Mouse (Mus musculus) kidney, embryonic 16.5 days (tissue): ENCODE results near the gene Usp27x. TPM values are rescaled to one million over a fixed set of nuclear protein-coding genes. Genes with fewer than 3 reads are reported as not detected.

ENCODE experiments used
- ATAC-seq: fragments of 200-750 bp; cut with Nextera tagmentation; 2 replicates; pipeline ENCODE4 v1.8.0; 2017; ENCODE audit warnings: moderate TSS enrichment; ENCODE audit not compliant: low FRiP score, low TSS enrichment
- H3K27ac ChIP-seq: fragments of 300-500 bp; sonication (generic); 2 replicates; pipeline ENCODE4 v1.5.1; 2014; ENCODE audit warnings: low read length
- H3K27me3 ChIP-seq: fragments of 300-500 bp; sonication (generic); 2 replicates; pipeline ENCODE4 v1.6.1; 2014; ENCODE audit warnings: low read length, control low read depth, mixed read lengths; ENCODE audit not compliant: insufficient read depth
- H3K36me3 ChIP-seq: fragments of 300-500 bp; sonication (generic); 2 replicates; pipeline ENCODE4 v1.6.1; 2014; ENCODE audit warnings: low read length, control low read depth, mixed read lengths; ENCODE audit not compliant: insufficient read depth
- H3K4me1 ChIP-seq: fragments of 300-500 bp; sonication (generic); 2 replicates; pipeline ENCODE4 v1.6.1; 2014; ENCODE audit warnings: low read length, control low read depth, mixed read lengths; ENCODE audit not compliant: insufficient read depth
- H3K4me2 ChIP-seq: fragments of 300-500 bp; sonication (generic); replicated peaks from 2 replicates; pipeline ENCODE4 v1.6.1; 2014; ENCODE audit warnings: low read depth, low read length
- H3K4me3 ChIP-seq: fragments of 300-500 bp; sonication (generic); 2 replicates; pipeline ENCODE4 v1.5.1; 2014; ENCODE audit warnings: mild to moderate bottlenecking, low read length
- H3K9ac ChIP-seq: fragments of 300-500 bp; sonication (generic); replicated peaks from 2 replicates; pipeline ENCODE4 v1.6.1; 2014; ENCODE audit warnings: low read length
- H3K9me3 ChIP-seq: fragments of 300-500 bp; sonication (generic); 2 replicates; pipeline ENCODE4 v1.6.1; 2016; ENCODE audit warnings: low read length, control low read depth
- WGBS: fragments of 180-500 bp; shearing (Covaris S2); extraction: QIAGEN DNeasy Blood & Tissue Kit; methylation state at CpG from one replicate; pipeline ENCODE4 v1.1.7; 2014; 5-methylcytosine and 5-hydroxymethylcytosine counted together
- polyA plus RNA-seq: library from polyadenylated mRNA; unstranded; fragments of >200 nt; fragmentation: Nextera tagmentation; extraction: Ambion mirVana; gene quantifications from 2 replicates; pipeline ENCODE4 v1.2.1, GENCODE M21; 2015

Gene Usp27x
- 0.61 and 0.62 TPM in 2 replicates for polyA plus RNA-seq

DNA sequence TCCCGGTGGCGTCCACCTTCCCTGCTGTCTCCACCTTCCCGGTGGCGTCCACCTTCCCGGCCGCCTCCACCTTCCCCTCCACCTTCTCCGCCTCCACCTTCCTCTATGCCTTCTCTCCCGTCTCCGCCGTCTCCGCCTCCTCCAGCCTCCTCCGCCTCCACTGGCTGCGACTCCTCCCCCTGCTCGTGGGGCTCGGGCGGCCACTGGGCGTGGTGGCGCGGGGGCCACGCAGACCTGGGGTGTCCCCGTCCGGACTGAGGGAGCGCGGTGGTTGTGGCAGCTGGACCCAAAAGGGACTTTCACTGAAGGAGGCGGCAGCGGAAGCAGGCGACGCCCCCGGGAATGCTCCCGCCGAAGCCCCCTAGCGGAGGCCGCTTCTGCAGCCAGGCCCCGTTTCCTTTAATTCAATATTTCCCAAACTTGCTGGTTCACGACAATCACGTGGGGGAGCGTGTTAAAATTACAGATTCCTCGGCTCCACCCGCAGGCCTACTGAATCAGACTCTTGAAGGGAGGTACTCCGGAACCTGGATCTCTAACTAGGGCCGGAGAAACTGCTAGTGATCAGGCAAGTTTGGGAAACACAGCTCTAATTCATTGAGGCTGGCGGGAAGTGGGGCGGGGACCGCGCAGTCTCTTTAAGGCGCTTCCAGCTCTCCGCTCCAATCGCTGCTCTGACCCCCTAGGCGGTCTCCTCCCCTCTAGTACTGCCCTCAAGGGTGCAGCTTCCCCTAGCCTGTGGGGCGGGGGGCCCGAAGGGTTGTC, at the start of gene Usp27x:
Gene Usp27x (minus strand): TSS at position 115 of the 765 bp plus-strand sequence.
- H3K9me3 ChIP-seq: no peaks in the 10 kb centered on the region
- H3K9ac ChIP-seq: peak within 1 kb of the TSS; percentile 73
- peak within 1 kb of the TSS; percentile 92 for H3K27ac ChIP-seq
- no peaks in the 10 kb centered on the region for H3K4me1 ChIP-seq
- H3K27me3 ChIP-seq: no peaks in the 10 kb centered on the region
- H3K4me3 ChIP-seq: peak within 1 kb of the TSS; percentile 60
- H3K4me2 ChIP-seq: peak within 1 kb of the TSS; percentile 89
- WGBS: 22% methylated on average over 48 of the region's 51 CpGs
- H3K36me3 ChIP-seq: no peaks in the 10 kb centered on the region
- peak; percentile 96 for ATAC-seq

DNA sequence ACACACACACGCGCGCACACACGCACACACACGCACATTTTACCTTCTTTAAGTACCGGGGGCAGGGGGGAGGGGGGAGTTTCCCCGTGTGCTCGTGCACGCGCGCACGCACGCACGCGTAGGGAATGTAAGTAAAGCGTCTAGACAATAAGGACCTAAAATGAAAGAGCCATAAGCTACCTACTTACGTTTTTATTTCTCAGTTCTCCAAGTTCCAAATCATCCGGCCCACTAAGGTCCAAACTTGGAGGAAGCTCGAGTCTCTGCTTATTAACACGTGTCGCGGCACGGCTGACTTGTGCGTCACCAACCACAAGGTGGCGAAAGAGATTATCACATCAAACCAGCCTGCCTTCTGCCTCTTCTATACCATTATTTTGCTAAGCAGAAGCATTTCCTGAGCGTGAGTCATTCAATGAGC, 47.1 kb upstream of the Usp27x start:
- 19% methylated on average over 19 of the region's 26 CpGs for WGBS

DNA sequence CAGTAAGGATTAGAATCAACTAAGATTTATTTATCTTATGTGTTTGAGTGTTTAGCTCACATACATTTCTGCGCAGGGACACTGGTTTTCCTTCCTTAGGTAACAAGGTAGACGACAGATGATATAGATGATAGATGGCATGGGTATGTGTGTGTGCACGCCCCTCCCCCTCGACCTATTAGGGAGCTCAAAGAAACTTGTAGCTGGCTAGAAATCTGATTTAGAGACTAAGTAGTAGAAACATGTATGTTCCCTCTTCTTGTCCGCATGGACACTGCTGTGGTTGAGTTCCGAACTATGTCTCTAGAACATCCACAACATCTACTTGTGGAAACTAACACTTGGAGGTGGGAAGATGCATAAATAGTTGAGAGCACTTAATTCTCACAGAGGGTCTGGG, 46.5 kb upstream of the Usp27x start:
- H3K9ac ChIP-seq: peak overlapping the region; percentile 53; the same call in 1 of the 2 replicates
- no peaks in the 10 kb centered on the region for H3K27me3 ChIP-seq
- WGBS: 68% methylated on average over 6 of the region's 6 CpGs
- H3K36me3 ChIP-seq: no peaks in the 10 kb centered on the region
- ATAC-seq: no peak
- H3K9me3 ChIP-seq: no peaks in the 10 kb centered on the region
- H3K4me1 ChIP-seq: no peaks in the 10 kb centered on the region
- H3K4me3 ChIP-seq: peak overlapping the region; percentile 52
- H3K4me2 ChIP-seq: peak overlapping the region; percentile 52
- H3K27ac ChIP-seq: no peak overlapping the region

More for the DNA sequence above, 47.1 kb upstream of the Usp27x start:
- Histone ChIP-seq H3K27ac (no peak overlapping the region), H3K4me3 (peak overlapping the region; percentile 52), H3K27me3 (no peaks in the 10 kb centered on the region), H3K4me1 (no peaks in the 10 kb centered on the region), H3K9me3 (no peaks in the 10 kb centered on the region), H3K9ac (peak overlapping the region; percentile 53), H3K36me3 (no peaks in the 10 kb centered on the region), H3K4me2 (peak overlapping the region; percentile 52)
- ATAC-seq: peak; percentile 57; the same call in 1 of the 2 replicates

DNA sequence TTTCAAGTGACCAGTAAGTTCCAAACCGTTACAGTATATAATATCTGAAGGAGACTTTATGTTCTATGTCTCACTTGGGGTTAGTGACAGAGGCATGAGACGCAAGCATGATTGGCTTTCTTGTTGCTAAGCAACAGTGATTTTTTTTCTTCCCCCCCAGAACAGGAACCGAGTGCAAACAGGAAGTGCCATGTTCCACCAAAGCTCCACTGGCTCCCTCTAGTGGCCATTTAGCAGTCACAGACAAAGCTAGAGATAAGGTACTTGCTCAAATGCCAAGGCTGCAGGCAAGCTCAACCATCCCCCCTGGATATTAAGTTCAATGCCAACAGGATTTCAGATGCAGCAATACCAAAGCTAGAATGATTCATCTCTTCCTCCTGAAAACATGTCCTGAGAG, 45.4 kb upstream of the Usp27x start:
- no peaks in the 10 kb centered on the region for H3K4me1 ChIP-seq
- 26% methylated on average over 3 of the region's 3 CpGs for WGBS
- H3K9me3 ChIP-seq: no peaks in the 10 kb centered on the region
- H3K36me3 ChIP-seq: no peaks in the 10 kb centered on the region
- no peak overlapping the region for H3K9ac ChIP-seq
- peak; percentile 80 for ATAC-seq
- H3K4me3 ChIP-seq: no peak overlapping the region
- H3K27ac ChIP-seq: no peak overlapping the region
- 0 out of 2 replicates have a peak overlapping the region, but pooled peaks have one; percentile 6 for H3K4me2 ChIP-seq
- H3K27me3 ChIP-seq: no peaks in the 10 kb centered on the region

DNA sequence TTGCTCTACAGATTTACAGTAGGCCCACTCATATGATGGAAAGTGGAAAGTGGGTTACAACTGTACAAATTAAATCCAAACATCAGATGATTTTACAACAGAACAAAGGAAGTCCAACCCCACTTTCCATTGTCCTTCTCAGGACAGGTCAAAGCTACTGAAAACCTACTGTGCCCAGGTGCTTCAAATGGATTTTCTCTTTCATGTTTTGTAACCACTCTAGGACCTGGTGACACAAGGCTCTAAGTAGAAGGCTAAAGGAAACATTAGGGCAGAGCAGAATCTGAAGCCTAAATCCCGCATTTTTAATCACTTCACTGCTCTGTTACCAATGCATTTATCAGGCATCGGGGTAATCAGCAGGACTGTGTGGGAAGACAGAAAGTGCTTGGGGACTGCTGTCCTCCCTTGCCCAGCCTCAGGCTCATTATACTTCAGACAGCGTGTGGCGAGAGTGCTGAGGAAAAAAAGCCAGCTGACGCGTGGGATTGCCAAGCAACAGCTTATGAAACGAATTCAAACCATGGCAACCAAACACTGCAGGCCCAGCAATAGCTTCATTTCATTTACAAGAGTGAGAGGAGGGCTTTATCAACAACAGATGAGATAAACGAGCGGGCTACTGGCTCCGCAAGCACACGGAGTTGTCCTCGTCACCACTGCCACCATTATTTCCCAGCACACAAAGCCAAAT, 40.7 kb upstream of the Usp27x start:
- Histone ChIP-seq H3K4me3 (no peak overlapping the region), H3K27ac (no peak overlapping the region), H3K4me1 (no peaks in the 10 kb centered on the region), H3K36me3 (no peaks in the 10 kb centered on the region), H3K4me2 (no peak overlapping the region), H3K9me3 (no peaks in the 10 kb centered on the region), H3K27me3 (no peaks in the 10 kb centered on the region), H3K9ac (no peak overlapping the region)
- 72% methylated on average over 12 of the region's 12 CpGs for WGBS
- ATAC-seq: no peak

DNA sequence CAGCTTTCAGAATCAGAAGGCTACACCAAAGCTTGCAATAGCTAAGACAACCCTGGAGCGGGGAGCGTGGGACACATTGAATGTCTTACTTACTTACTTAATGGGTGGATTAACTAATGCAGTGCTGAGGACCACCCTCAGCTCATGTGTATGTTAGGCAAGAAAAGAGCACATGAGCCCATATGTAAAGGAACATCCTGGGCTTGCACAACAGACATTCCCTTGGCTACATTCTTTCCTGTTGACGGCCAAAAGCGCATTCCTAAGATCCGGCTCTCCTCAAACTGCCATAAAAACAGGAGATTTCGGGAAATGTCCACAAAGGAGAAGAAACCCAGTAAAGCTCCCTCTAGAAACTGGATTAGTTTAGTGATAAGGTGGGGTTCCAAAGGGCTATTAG, 39.7 kb upstream of the Usp27x start:
- no peak for ATAC-seq
- 77% methylated on average over 6 of the region's 6 CpGs for WGBS
- H3K27me3 ChIP-seq: no peaks in the 10 kb centered on the region
- no peak overlapping the region for H3K9ac ChIP-seq
- no peak overlapping the region for H3K4me3 ChIP-seq
- H3K27ac ChIP-seq: no peak overlapping the region
- no peak overlapping the region for H3K4me2 ChIP-seq
- H3K36me3 ChIP-seq: no peaks in the 10 kb centered on the region
- no peaks in the 10 kb centered on the region for H3K4me1 ChIP-seq
- H3K9me3 ChIP-seq: no peaks in the 10 kb centered on the region

DNA sequence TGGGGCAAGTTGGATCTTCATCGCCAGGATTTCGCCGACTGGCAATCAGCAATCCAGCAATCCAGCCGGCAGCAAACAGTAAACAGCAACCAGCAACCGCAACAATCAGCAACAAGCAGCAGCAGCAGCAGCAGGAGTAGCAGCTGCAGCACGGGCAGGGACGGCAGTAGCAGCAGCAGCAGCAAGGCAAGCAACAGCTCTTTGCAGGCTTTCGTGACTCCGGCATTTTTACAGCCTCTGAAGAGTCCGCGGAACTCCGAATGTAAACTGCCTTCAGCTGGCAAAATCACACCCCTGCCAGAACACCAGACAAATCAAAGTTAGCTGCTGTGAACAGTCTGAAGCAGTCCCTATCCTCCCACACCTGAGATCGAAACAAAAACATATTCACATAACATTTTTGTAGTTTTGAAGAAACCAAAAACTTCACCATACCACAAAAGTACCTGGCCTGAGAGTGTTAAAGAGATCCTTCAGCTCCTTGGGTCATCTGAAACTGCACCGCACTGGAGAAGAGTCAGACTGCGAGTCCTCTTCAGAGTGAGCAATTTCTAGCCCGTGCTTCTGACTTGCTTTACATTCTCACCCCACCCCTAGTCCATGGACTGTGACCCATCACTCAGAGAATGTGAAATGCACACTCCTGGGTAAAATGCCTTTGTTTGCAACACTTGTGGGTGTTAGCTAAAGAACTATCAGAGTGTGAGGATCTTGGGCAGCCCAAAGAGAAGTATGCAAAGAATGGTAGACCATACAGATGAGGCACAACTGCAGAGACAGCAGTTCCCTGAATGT, 36.8 kb upstream of the Usp27x start:
- Histone ChIP-seq H3K27me3 (no peaks in the 10 kb centered on the region), H3K4me3 (peak overlapping the region; percentile 13; the same call in 1 of the 2 replicates), H3K27ac (no peak overlapping the region), H3K36me3 (no peaks in the 10 kb centered on the region), H3K9ac (no peak overlapping the region), H3K4me1 (no peaks in the 10 kb centered on the region), H3K9me3 (no peaks in the 10 kb centered on the region), H3K4me2 (peak overlapping the region; percentile 44)
- no peak for ATAC-seq
- 49% methylated on average over 16 of the region's 16 CpGs for WGBS

DNA sequence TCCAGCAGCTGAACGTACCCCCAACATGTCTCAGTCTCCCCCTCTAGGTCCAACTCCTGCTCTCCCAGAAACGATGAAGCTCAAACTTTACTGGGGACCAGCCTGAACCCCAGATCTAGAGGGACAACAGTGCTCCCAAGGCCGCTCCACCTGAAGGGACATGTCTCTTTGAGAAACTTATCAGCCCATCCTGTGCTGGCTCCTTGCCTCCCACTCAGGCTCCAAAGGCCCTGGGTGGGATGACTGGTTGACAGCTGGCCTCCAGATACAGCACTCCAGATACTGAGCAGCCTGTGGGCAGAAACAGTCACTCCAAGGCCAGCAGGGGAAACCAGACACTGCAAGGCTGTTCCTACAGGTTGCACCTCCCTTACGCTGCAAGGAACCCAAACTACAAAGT, 956 bp upstream of the Usp27x start:
- peak overlapping the region; percentile 73 for H3K9ac ChIP-seq
- H3K27ac ChIP-seq: peak overlapping the region; percentile 92
- H3K4me2 ChIP-seq: peak overlapping the region; percentile 89
- H3K9me3 ChIP-seq: no peaks in the 10 kb centered on the region
- 34% methylated on average over 4 of the region's 4 CpGs for WGBS
- H3K27me3 ChIP-seq: no peaks in the 10 kb centered on the region
- H3K36me3 ChIP-seq: no peaks in the 10 kb centered on the region
- ATAC-seq: peak; percentile 21
- H3K4me3 ChIP-seq: peak overlapping the region; percentile 60
- no peaks in the 10 kb centered on the region for H3K4me1 ChIP-seq

DNA sequence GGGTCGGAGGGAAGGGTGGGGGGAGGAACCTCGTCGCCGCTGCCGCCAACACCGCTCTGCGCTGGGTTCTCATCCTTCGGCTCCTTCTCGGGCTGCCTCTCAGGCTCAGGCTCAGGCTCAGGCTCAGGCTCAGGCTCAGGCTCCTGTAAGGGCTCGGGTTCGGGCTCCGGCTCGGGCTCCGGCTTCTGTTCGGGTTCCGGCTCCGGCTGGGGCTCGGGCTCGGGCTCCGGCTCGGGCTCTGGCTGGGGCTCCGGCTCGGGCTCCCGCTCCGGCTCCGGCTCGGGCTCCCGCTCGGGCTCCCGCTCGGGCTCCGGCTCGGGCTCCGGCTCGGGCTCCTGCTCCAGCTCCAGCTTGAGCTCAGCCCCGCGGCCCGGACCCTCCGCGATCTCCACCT, 311 bp downstream of the Usp27x start:
- Histone ChIP-seq H3K4me3 (peak overlapping the region; percentile 60), H3K27me3 (no peaks in the 10 kb centered on the region), H3K27ac (peak overlapping the region; percentile 92), H3K4me2 (peak overlapping the region; percentile 89), H3K36me3 (no peaks in the 10 kb centered on the region), H3K9ac (peak overlapping the region; percentile 73), H3K9me3 (no peaks in the 10 kb centered on the region), H3K4me1 (no peaks in the 10 kb centered on the region)
- ATAC-seq: peak; percentile 44; the same call in 1 of the 2 replicates
- WGBS: 13% methylated on average over 28 of the region's 40 CpGs
